Mouse (Mus musculus) stomach, embryonic 15.5 days (tissue): ENCODE data around the gene Scrn1. TPM values are rescaled to one million over a fixed set of nuclear protein-coding genes. Genes with fewer than 3 reads are reported as not detected.

Experiments
- ATAC-seq: fragments of 200-750 bp; cut with Nextera tagmentation; 2 replicates; pipeline ENCODE4 v1.8.0; 2017; ENCODE audit warnings: low read depth, moderate number of reproducible peaks, moderate TSS enrichment; ENCODE audit not compliant: insufficient read depth, low FRiP score
- H3K27ac ChIP-seq: fragments of 300-500 bp; sonication (generic); 2 replicates; pipeline ENCODE4 v1.5.1; 2015; ENCODE audit warnings: mild to moderate bottlenecking, inconsistent platforms
- H3K27me3 ChIP-seq: fragments of 300-500 bp; sonication (generic); replicated peaks from 2 replicates; pipeline ENCODE4 v1.6.1; 2015; ENCODE audit warnings: inconsistent platforms
- H3K36me3 ChIP-seq: fragments of 300-500 bp; sonication (generic); 2 replicates; pipeline ENCODE4 v1.6.1; 2015; ENCODE audit warnings: inconsistent platforms
- H3K4me1 ChIP-seq: fragments of 300-500 bp; sonication (generic); 2 replicates; pipeline ENCODE4 v1.6.1; 2015; ENCODE audit warnings: inconsistent platforms
- H3K4me2 ChIP-seq: fragments of 300-500 bp; sonication (generic); 2 replicates; pipeline ENCODE4 v1.6.1; 2015; ENCODE audit warnings: mild to moderate bottlenecking, inconsistent platforms
- H3K4me3 ChIP-seq: fragments of 300-500 bp; sonication (generic); replicated peaks from 2 replicates; pipeline ENCODE4 v1.5.1; 2015; ENCODE audit warnings: inconsistent platforms
- H3K9ac ChIP-seq: fragments of 300-500 bp; sonication (generic); 2 replicates; pipeline ENCODE4 v1.6.1; 2015; ENCODE audit warnings: inconsistent platforms
- H3K9me3 ChIP-seq: fragments of 300-500 bp; sonication (generic); 2 replicates; pipeline ENCODE4 v1.6.1; 2016; ENCODE audit warnings: inconsistent platforms
- WGBS: fragments of 180-500 bp; shearing (Covaris S2); methylation state at CpG from one replicate; pipeline ENCODE4 v1.1.7; 2015; 5-methylcytosine and 5-hydroxymethylcytosine counted together
- polyA plus RNA-seq: library from polyadenylated mRNA; unstranded; fragments of >200 nt; fragmentation: Nextera tagmentation; extraction: Ambion mirVana; gene quantifications from 2 replicates; pipeline ENCODE4 v1.2.1, GENCODE M21; 2015

The Scrn1 gene
- polyA plus RNA-seq, 1 experiment from 2014 or later: 9.1 TPM

- no peak for ATAC-seq
- Histone ChIP-seq H3K9me3 (no peaks in the 10 kb centered on the region), H3K4me2 (no peak overlapping the region), H3K4me1 (no peaks in the 10 kb centered on the region), H3K9ac (no peak overlapping the region), H3K4me3 (no peak overlapping the region), H3K36me3 (no peaks in the 10 kb centered on the region), H3K27me3 (no peaks in the 10 kb centered on the region), H3K27ac (no peak overlapping the region)
- 81% methylated on average over 2 of the region's 2 CpGs for WGBS
Measured at GRCm38 (mm10) chr6:54543646-54544045, 22.6 kb downstream of the Scrn1 start.

- Histone ChIP-seq H3K9ac (no peak overlapping the region), H3K9me3 (no peaks in the 10 kb centered on the region), H3K4me2 (no peak overlapping the region), H3K27ac (no peak overlapping the region), H3K27me3 (no peaks in the 10 kb centered on the region), H3K36me3 (no peaks in the 10 kb centered on the region), H3K4me3 (no peak overlapping the region), H3K4me1 (no peaks in the 10 kb centered on the region)
- 79% methylated on average over 7 of the region's 7 CpGs for WGBS
- ATAC-seq: no peak
Measured at GRCm38 (mm10) chr6:54542836-54543235, 23.5 kb downstream of the Scrn1 start.

GRCm38 (mm10) chr6:54540252-54540887 lies 25.9 kb downstream of the Scrn1 start:
- no peaks in the 10 kb centered on the region for H3K9me3 ChIP-seq
- no peak overlapping the region for H3K27ac ChIP-seq
- H3K4me1 ChIP-seq: no peaks in the 10 kb centered on the region
- H3K4me3 ChIP-seq: no peak overlapping the region
- no peak overlapping the region for H3K9ac ChIP-seq
- no peak overlapping the region for H3K4me2 ChIP-seq
- WGBS: 65% methylated on average over 9 of the region's 9 CpGs
- no peaks in the 10 kb centered on the region for H3K36me3 ChIP-seq
- no peak for ATAC-seq
- no peaks in the 10 kb centered on the region for H3K27me3 ChIP-seq

- 86% methylated on average over 7 of the region's 7 CpGs for WGBS
- Histone ChIP-seq H3K4me2 (no peak overlapping the region), H3K9me3 (no peaks in the 10 kb centered on the region), H3K27ac (no peak overlapping the region), H3K9ac (no peak overlapping the region), H3K4me3 (no peak overlapping the region), H3K36me3 (no peaks in the 10 kb centered on the region), H3K27me3 (no peaks in the 10 kb centered on the region), H3K4me1 (no peaks in the 10 kb centered on the region)
- no peak for ATAC-seq
Measured at GRCm38 (mm10) chr6:54539396-54539795, 26.9 kb downstream of the Scrn1 start.

- ATAC-seq: no peak
- H3K4me3 ChIP-seq: no peak overlapping the region
- H3K27me3 ChIP-seq: no peaks in the 10 kb centered on the region
- H3K9ac ChIP-seq: no peak overlapping the region
- 48% methylated on average over 3 of the region's 3 CpGs for WGBS
- H3K36me3 ChIP-seq: no peaks in the 10 kb centered on the region
- no peaks in the 10 kb centered on the region for H3K4me1 ChIP-seq
- no peak overlapping the region for H3K4me2 ChIP-seq
- no peaks in the 10 kb centered on the region for H3K9me3 ChIP-seq
- no peak overlapping the region for H3K27ac ChIP-seq
Measured at GRCm38 (mm10) chr6:54538773-54539173, 27.5 kb downstream of the Scrn1 start.

- Histone ChIP-seq H3K9ac (no peak overlapping the region), H3K4me2 (no peak overlapping the region), H3K4me1 (no peaks in the 10 kb centered on the region), H3K9me3 (no peaks in the 10 kb centered on the region), H3K27ac (no peak overlapping the region), H3K27me3 (no peaks in the 10 kb centered on the region), H3K36me3 (no peaks in the 10 kb centered on the region), H3K4me3 (no peak overlapping the region)
- 77% methylated on average over 7 of the region's 7 CpGs for WGBS
- no peak for ATAC-seq
Measured at GRCm38 (mm10) chr6:54537053-54537452, 29.2 kb downstream of the Scrn1 start.

GRCm38 (mm10) chr6:54535485-54535884 lies 30.8 kb downstream of the Scrn1 start:
- H3K36me3 ChIP-seq: no peaks in the 10 kb centered on the region
- ATAC-seq: no peak
- no peak overlapping the region for H3K9ac ChIP-seq
- no peak overlapping the region for H3K27ac ChIP-seq
- H3K4me2 ChIP-seq: no peak overlapping the region
- H3K4me1 ChIP-seq: no peaks in the 10 kb centered on the region
- 85% methylated on average over 4 of the region's 4 CpGs for WGBS
- no peaks in the 10 kb centered on the region for H3K27me3 ChIP-seq
- no peaks in the 10 kb centered on the region for H3K9me3 ChIP-seq
- H3K4me3 ChIP-seq: no peak overlapping the region

GRCm38 (mm10) chr6:54531048-54531481 lies 35.2 kb downstream of the Scrn1 start:
- no peak for ATAC-seq
- H3K36me3 ChIP-seq: no peaks in the 10 kb centered on the region
- H3K4me1 ChIP-seq: no peaks in the 10 kb centered on the region
- H3K27me3 ChIP-seq: no peaks in the 10 kb centered on the region
- no peak overlapping the region for H3K4me3 ChIP-seq
- H3K4me2 ChIP-seq: no peak overlapping the region
- H3K9ac ChIP-seq: no peak overlapping the region
- no peaks in the 10 kb centered on the region for H3K9me3 ChIP-seq
- no peak overlapping the region for H3K27ac ChIP-seq
- WGBS: 60% methylated on average over 8 of the region's 8 CpGs

GRCm38 (mm10) chr6:54530182-54530581 lies 36.1 kb downstream of the Scrn1 start:
- Histone ChIP-seq H3K4me1 (no peaks in the 10 kb centered on the region), H3K9me3 (no peaks in the 10 kb centered on the region), H3K4me2 (no peak overlapping the region), H3K27me3 (no peaks in the 10 kb centered on the region), H3K27ac (no peak overlapping the region), H3K4me3 (no peak overlapping the region), H3K9ac (no peak overlapping the region), H3K36me3 (no peaks in the 10 kb centered on the region)
- 84% methylated on average over 2 of the region's 2 CpGs for WGBS
- no peak for ATAC-seq

GRCm38 (mm10) chr6:54528666-54529065 lies 37.6 kb downstream of the Scrn1 start:
- Histone ChIP-seq H3K9me3 (no peaks in the 10 kb centered on the region), H3K36me3 (no peaks in the 10 kb centered on the region), H3K4me2 (no peak overlapping the region), H3K27ac (no peak overlapping the region), H3K4me1 (no peaks in the 10 kb centered on the region), H3K4me3 (no peak overlapping the region), H3K9ac (no peak overlapping the region), H3K27me3 (no peaks in the 10 kb centered on the region)
- 77% methylated on average over 8 of the region's 8 CpGs for WGBS
- no peak for ATAC-seq

GRCm38 (mm10) chr6:54518758-54519157 lies 47.5 kb downstream of the Scrn1 start:
- H3K27ac ChIP-seq: no peak overlapping the region
- no peaks in the 10 kb centered on the region for H3K36me3 ChIP-seq
- no peak overlapping the region for H3K4me3 ChIP-seq
- ATAC-seq: no peak
- 65% methylated on average over 5 of the region's 5 CpGs for WGBS
- no peak overlapping the region for H3K9ac ChIP-seq
- no peaks in the 10 kb centered on the region for H3K4me1 ChIP-seq
- H3K4me2 ChIP-seq: no peak overlapping the region
- H3K27me3 ChIP-seq: no peaks in the 10 kb centered on the region
- no peaks in the 10 kb centered on the region for H3K9me3 ChIP-seq

- ATAC-seq: no peak
- 82% methylated on average over 2 of the region's 2 CpGs for WGBS
- Histone ChIP-seq H3K27ac (no peak overlapping the region), H3K4me1 (no peaks in the 10 kb centered on the region), H3K9me3 (no peaks in the 10 kb centered on the region), H3K36me3 (no peaks in the 10 kb centered on the region), H3K4me2 (no peak overlapping the region), H3K4me3 (no peak overlapping the region), H3K9ac (no peak overlapping the region), H3K27me3 (no peaks in the 10 kb centered on the region)
Measured at GRCm38 (mm10) chr6:54516512-54517134, 49.7 kb downstream of the Scrn1 start.
